In the genomic region with DNA sequence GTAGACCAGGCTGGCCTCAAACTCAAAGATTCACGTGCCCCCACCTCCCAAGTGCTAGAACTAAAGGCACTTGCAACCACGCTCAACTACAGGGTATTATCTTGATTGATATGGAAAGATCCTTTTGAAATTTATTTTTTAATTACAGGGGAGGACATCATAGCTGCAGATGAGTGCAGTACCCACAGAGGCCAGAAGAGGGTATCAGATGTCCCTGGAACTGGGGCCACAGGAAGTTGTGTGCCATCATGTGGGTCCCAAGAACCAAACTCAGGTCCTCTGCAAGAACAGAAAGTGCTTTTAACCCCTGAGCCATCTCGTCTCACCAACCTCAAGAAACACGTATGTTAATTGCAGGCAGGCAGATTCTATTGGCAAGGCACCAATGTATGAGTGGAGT, we compare ENCODE assay signal across 26 mouse cellular contexts. TPM values are rescaled to one million over a fixed set of nuclear protein-coding genes. Genes with fewer than 3 reads are reported as not detected.
DNase-seq lines count a peak whose midpoint lies in the region; ATAC-seq and TF ChIP-seq lines count a peak whose summit lies in the region.
"Had no signal": no experiment of that assay in that cellular context is flagged by ENCODE, and none has a peak within 500 bp of the region (broad histone marks: within the 10 kb centered on the region; RNA-seq: fewer than 3 reads in every experiment).

No protein-coding gene starts in this region.

- H3K4me2 ChIP-seq in midbrain, postnatal 0 days (ENCODE audit: low read depth, low read length, poor library complexity, severe bottlenecking) = no peak overlapping the region
- no peak overlapping the region for H3K4me2 ChIP-seq in midbrain, embryonic 13.5 days (replicated peaks)
- no peak overlapping the region for H3K4me2 ChIP-seq in stomach, postnatal 0 days (replicated peaks; ENCODE audit: low read depth)
- H3K4me2 ChIP-seq: embryonic facial prominence, embryonic 15.5 days; heart, embryonic 13.5 days; limb, embryonic 13.5 days; liver, embryonic 15.5 days; midbrain, embryonic 15.5 days; neural tube, embryonic 13.5 days had no signal

- H3K4me3 ChIP-seq in layer of hippocampus, adult 2 months = no peak overlapping the region
- H3K4me3 ChIP-seq in midbrain, postnatal 0 days (ENCODE audit: low read depth, low read length) = no peak overlapping the region
- no peak overlapping the region for H3K4me3 ChIP-seq in midbrain, embryonic 13.5 days (replicated peaks)
- no peak overlapping the region for H3K4me3 ChIP-seq in stomach, postnatal 0 days (ENCODE audit: low read depth, low read length)
- no peak overlapping the region for H3K4me3 ChIP-seq in forebrain, embryonic 10.5 days
- H3K4me3 ChIP-seq: embryonic facial prominence, embryonic 15.5 days; heart, adult 2 months; heart, embryonic 13.5 days; limb, embryonic 13.5 days; liver, embryonic 15.5 days; megakaryocyte, embryonic 14.5 days; midbrain, embryonic 15.5 days; myocyte; neural tube, embryonic 13.5 days had no signal

- no peak overlapping the region for H3K9ac ChIP-seq in midbrain, postnatal 0 days (replicated peaks; ENCODE audit: low read length, poor library complexity, severe bottlenecking)
- no peak overlapping the region for H3K9ac ChIP-seq in midbrain, embryonic 13.5 days (replicated peaks)
- H3K9ac ChIP-seq in stomach, postnatal 0 days (ENCODE audit: low read length) = no peak overlapping the region
- H3K9ac ChIP-seq: embryonic facial prominence, embryonic 15.5 days; forebrain, postnatal 0 days; heart, embryonic 13.5 days; limb, embryonic 13.5 days; liver, embryonic 15.5 days; midbrain, embryonic 15.5 days; neural tube, embryonic 13.5 days had no signal

- ATAC-seq in CD4-positive, CD25-positive, alpha-beta regulatory T cell, adult 4 months = no peak
- ATAC-seq in midbrain, postnatal 0 days (ENCODE audit: low FRiP score) = no peak
- no peak for ATAC-seq in midbrain, embryonic 13.5 days
- ATAC-seq in stomach, postnatal 0 days (ENCODE audit: low FRiP score, low TSS enrichment) = no peak
- ATAC-seq: forebrain, postnatal 0 days; inflammation-experienced regulatory T-cells, adult 6 months; midbrain, embryonic 15.5 days had no signal

- WGBS in midbrain, postnatal 0 days = 90% methylated on average over 4 of the region's 4 CpGs
- WGBS in midbrain, embryonic 13.5 days = 88% methylated on average over 4 of the region's 4 CpGs
- WGBS in stomach, postnatal 0 days = 88% methylated on average over 4 of the region's 4 CpGs
- 79% methylated on average over 4 of the region's 4 CpGs for WGBS in forebrain, embryonic 10.5 days

- no peaks in the 10 kb centered on the region for H3K9me3 ChIP-seq in midbrain, postnatal 0 days (ENCODE audit: low read length)
- no peaks in the 10 kb centered on the region for H3K9me3 ChIP-seq in midbrain, embryonic 13.5 days
- H3K9me3 ChIP-seq in stomach, postnatal 0 days (ENCODE audit: control insufficient read depth, low read length) = no peaks in the 10 kb centered on the region
- H3K9me3 ChIP-seq in forebrain, embryonic 10.5 days = peaks cover 7% of the 10 kb centered on the region; the same call in 1 of the 2 replicates
- H3K9me3 ChIP-seq: embryonic facial prominence, embryonic 15.5 days; limb, embryonic 13.5 days; liver, embryonic 15.5 days; midbrain, embryonic 15.5 days; neural tube, embryonic 13.5 days had no signal

- H3K27ac ChIP-seq in layer of hippocampus, adult 2 months = no peak overlapping the region
- no peak overlapping the region for H3K27ac ChIP-seq in midbrain, postnatal 0 days (ENCODE audit: low read depth, low read length)
- H3K27ac ChIP-seq in midbrain, embryonic 13.5 days = no peak overlapping the region
- no peak overlapping the region for H3K27ac ChIP-seq in stomach, postnatal 0 days (replicated peaks)
- H3K27ac ChIP-seq in forebrain, embryonic 10.5 days = no peak overlapping the region
- H3K27ac ChIP-seq: embryonic facial prominence, embryonic 15.5 days; heart, adult 2 months; heart, embryonic 13.5 days; limb, embryonic 13.5 days; liver, embryonic 15.5 days; midbrain, embryonic 15.5 days; neural tube, embryonic 13.5 days had no signal

- DNase-seq in CD4-positive, CD25-positive, alpha-beta regulatory T cell, adult 2 months (ENCODE audit: low read depth, low spot score) = peak; percentile 16
- no peak for DNase-seq in layer of hippocampus, adult 2 months (ENCODE audit: low spot score in 2 of 2)
- DNase-seq in layer of hippocampus, postnatal 36 days = no peak
- DNase-seq in midbrain, postnatal 0 days (ENCODE audit: low spot score) = no peak
- no peak for DNase-seq in stomach, postnatal 0 days (ENCODE audit: low spot score)
- no peak for DNase-seq in forebrain, embryonic 10.5 days (ENCODE audit: extremely low spot score, low spot score)
- DNase-seq: adrenal gland, postnatal 25 days; cerebellum, adult 9-11 months; forebrain, postnatal 0 days; gastrocnemius, postnatal 36 days; heart, adult 2 months; heart, postnatal 14 days; lung, postnatal 10 days; retina, postnatal 1 day; thymus, postnatal 36 days had no signal

- no peak for TF ChIP-seq EP300 in stomach, postnatal 0 days (optimal IDR thresholded peaks at IDR 0.05)

- peak; percentile 31; the same call in 1 of the 2 replicates for TF ChIP-seq CTCF in layer of hippocampus, adult 2 months (conservative IDR thresholded peaks at IDR 0.05)
- peak; percentile 7; the same call in 1 of the 2 replicates for TF ChIP-seq CTCF in midbrain, postnatal 0 days (IDR thresholded peaks at IDR 0.05)
- TF ChIP-seq CTCF in stomach, postnatal 0 days (IDR thresholded peaks at IDR 0.05; ENCODE audit: low read depth) = peak; percentile 28

- no peaks in the 10 kb centered on the region for H3K36me3 ChIP-seq in midbrain, postnatal 0 days (ENCODE audit: insufficient read depth, low read length)
- H3K36me3 ChIP-seq in midbrain, embryonic 13.5 days = no peaks in the 10 kb centered on the region
- H3K36me3 ChIP-seq in stomach, postnatal 0 days (ENCODE audit: control insufficient read depth, insufficient read depth, low read length) = no peaks in the 10 kb centered on the region
- no peaks in the 10 kb centered on the region for H3K36me3 ChIP-seq in forebrain, embryonic 10.5 days (replicated peaks)
- H3K36me3 ChIP-seq: embryonic facial prominence, embryonic 15.5 days; heart, embryonic 13.5 days; limb, embryonic 13.5 days; liver, embryonic 15.5 days; midbrain, embryonic 15.5 days; neural tube, embryonic 13.5 days had no signal

- H3K27me3 ChIP-seq in midbrain, postnatal 0 days (ENCODE audit: insufficient read depth, low read length) = peaks cover 3% of the 10 kb centered on the region; the same call in 1 of the 2 replicates
- peaks cover 37% of the 10 kb centered on the region for H3K27me3 ChIP-seq in midbrain, embryonic 13.5 days
- H3K27me3 ChIP-seq in stomach, postnatal 0 days (ENCODE audit: control insufficient read depth, insufficient read depth, low read length) = no peaks in the 10 kb centered on the region
- H3K27me3 ChIP-seq in forebrain, embryonic 10.5 days (ENCODE audit: poor library complexity, severe bottlenecking) = peaks cover 6% of the 10 kb centered on the region; the same call in 1 of the 2 replicates
- H3K27me3 ChIP-seq: embryonic facial prominence, embryonic 15.5 days; limb, embryonic 13.5 days; liver, embryonic 15.5 days; megakaryocyte, embryonic 14.5 days; midbrain, embryonic 15.5 days; neural tube, embryonic 13.5 days had no signal

- H3K4me1 ChIP-seq in midbrain, postnatal 0 days (ENCODE audit: insufficient read depth, low read length) = no peaks in the 10 kb centered on the region
- H3K4me1 ChIP-seq in midbrain, embryonic 13.5 days (replicated peaks) = peaks cover 8% of the 10 kb centered on the region; the same call in 1 of the 2 replicates
- no peaks in the 10 kb centered on the region for H3K4me1 ChIP-seq in stomach, postnatal 0 days (replicated peaks; ENCODE audit: control insufficient read depth, insufficient read depth)
- peaks cover 9% of the 10 kb centered on the region for H3K4me1 ChIP-seq in forebrain, embryonic 10.5 days
- H3K4me1 ChIP-seq: embryonic facial prominence, embryonic 15.5 days; heart, embryonic 13.5 days; liver, embryonic 15.5 days; megakaryocyte, embryonic 14.5 days; midbrain, embryonic 15.5 days had no signal

RNA-seq across cellular contexts. Expression of gene Castor2, which starts 46.9 kb away (rescaled TPM):
- 1 to 10 TPM; 5.5 to 6.9 TPM for polyA plus RNA-seq in CD4-positive, CD25-positive, alpha-beta regulatory T cell, adult 4 months (2017; shearing (Covaris generic))
- 10 to 100 TPM; 67.5 to 69.4 TPM for total RNA-seq in layer of hippocampus, adult 2 months (2021)
- total RNA-seq in layer of hippocampus, postnatal 36 days (2021) = 10 to 100 TPM; 71.5 to 79.3 TPM
- total RNA-seq in midbrain, postnatal 0 days (2014; rRNA removed) = 32.3 and 33.6 TPM in 2 replicates
- 27.0 and 27.6 TPM in 2 replicates for polyA plus RNA-seq in midbrain, postnatal 0 days (2015; fragmentation: Nextera tagmentation; extraction: Ambion mirVana)
- polyA plus RNA-seq in midbrain, embryonic 13.5 days (2015; fragmentation: Nextera tagmentation; extraction: Ambion mirVana) = 25.8 and 27.2 TPM in 2 replicates
- polyA plus RNA-seq in stomach, postnatal 0 days (2015; fragmentation: Nextera tagmentation; extraction: Ambion mirVana) = 3.8 and 4.0 TPM in 2 replicates
- 7.9 and 8.8 TPM in 2 replicates for polyA plus RNA-seq in forebrain, embryonic 10.5 days (2016; fragmentation: Nextera tagmentation; extraction: Ambion mirVana)
